19 mouse cellular contexts compared by ENCODE assay signal in the genomic region with DNA sequence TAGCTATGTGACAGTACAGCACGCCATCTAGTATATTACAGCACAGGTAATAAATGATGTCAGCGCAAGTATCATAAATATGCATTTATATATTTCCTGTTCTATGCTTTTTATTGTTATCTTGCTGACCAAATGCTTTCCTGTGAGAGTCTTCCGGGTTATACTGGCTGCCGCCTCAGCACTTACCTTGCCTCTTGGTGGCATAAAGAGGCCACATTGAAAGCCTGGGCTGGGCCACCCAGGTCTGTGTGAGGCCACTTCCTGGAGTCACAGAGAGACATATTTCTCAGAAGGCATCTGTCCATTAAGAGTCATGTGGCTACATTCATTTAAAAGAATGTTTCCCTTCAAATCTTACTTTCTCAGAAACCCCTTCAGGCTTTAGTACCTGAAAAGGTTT.
"Had no signal": no experiment of that assay in that cellular context is flagged by ENCODE, and none has a peak within 500 bp of the region (broad histone marks: within the 10 kb centered on the region; RNA-seq: fewer than 3 reads in every experiment).

No protein-coding gene starts in this region.

- H3K9ac ChIP-seq: lung, embryonic 14.5 days; midbrain, embryonic 12.5 days; neural tube, embryonic 13.5 days; neural tube, embryonic 15.5 days had no signal

- H3K4me2 ChIP-seq: lung, embryonic 14.5 days; midbrain, embryonic 12.5 days; neural tube, embryonic 13.5 days; neural tube, embryonic 15.5 days had no signal

- ATAC-seq: midbrain, embryonic 16.5 days had no signal

- H3K27ac ChIP-seq: midbrain, embryonic 10.5 days; midbrain, embryonic 12.5 days; neural tube, embryonic 13.5 days; neural tube, embryonic 15.5 days had no signal

- H3K36me3 ChIP-seq: midbrain, embryonic 10.5 days; midbrain, embryonic 12.5 days; neural tube, embryonic 13.5 days; neural tube, embryonic 15.5 days had no signal

- H3K9me3 ChIP-seq: midbrain, embryonic 10.5 days; midbrain, embryonic 12.5 days; neural tube, embryonic 13.5 days; neural tube, embryonic 15.5 days had no signal

- H3K27me3 ChIP-seq: midbrain, embryonic 12.5 days; neural tube, embryonic 13.5 days; neural tube, embryonic 15.5 days had no signal

- H3K4me3 ChIP-seq: midbrain, embryonic 10.5 days; midbrain, embryonic 12.5 days; myocyte; neural tube, embryonic 13.5 days; neural tube, embryonic 15.5 days had no signal

- DNase-seq: lung, adult 18-20 months; lung, embryonic 14.5 days; lung, postnatal 10 days; lung, postnatal 4 days; midbrain, embryonic 14.5 days; retina, postnatal 1 day; right cerebral cortex, adult 18-20 months; right cerebral cortex, postnatal 25 days; right cerebral cortex, postnatal 4 days; spleen, adult 18-20 months; thymus, adult 18-20 months; thymus, postnatal 25 days; thymus, postnatal 4 days had no signal

- H3K4me1 ChIP-seq: midbrain, embryonic 10.5 days; midbrain, embryonic 12.5 days; neural tube, embryonic 13.5 days; neural tube, embryonic 15.5 days had no signal
